Mouse (Mus musculus) liver, postnatal 0 days (tissue): ENCODE measurements around the gene Galr3.

Experiments used
- CTCF ChIP-seq: sonication (generic); IDR thresholded peaks from 2 replicates; pipeline ENCODE4 v1.5.1; 2016; ENCODE audit warnings: antibody characterized with exemption, low read depth
- EP300 ChIP-seq: IDR thresholded peaks from 2 replicates; pipeline ENCODE4 v1.6.1; 2016; ENCODE audit warnings: antibody characterized with exemption, low read depth, mild to moderate bottlenecking

- no peak for TF ChIP-seq CTCF
- no peak for TF ChIP-seq EP300
These were observed 48.8 kb upstream of the Galr3 start for GRCm38 (mm10) chr15:78992925-78993324.
